Mouse (Mus musculus) ES-E14 (cell line): Measurements from ENCODE around the gene Lmcd1.

Experiments used
- HCFC1 ChIP-seq: IDR thresholded peaks from 2 replicates; pipeline ENCODE4 v1.6.1; 2012; ENCODE audit warnings: low read length, inconsistent platforms, borderline replicate concordance; ENCODE audit not compliant: insufficient read depth
- ZC3H11A ChIP-seq: IDR thresholded peaks from 2 replicates; pipeline ENCODE4 v1.6.1; 2012; ENCODE audit warnings: low read depth, mild to moderate bottlenecking, inconsistent platforms, low read length, borderline replicate concordance

DNA sequence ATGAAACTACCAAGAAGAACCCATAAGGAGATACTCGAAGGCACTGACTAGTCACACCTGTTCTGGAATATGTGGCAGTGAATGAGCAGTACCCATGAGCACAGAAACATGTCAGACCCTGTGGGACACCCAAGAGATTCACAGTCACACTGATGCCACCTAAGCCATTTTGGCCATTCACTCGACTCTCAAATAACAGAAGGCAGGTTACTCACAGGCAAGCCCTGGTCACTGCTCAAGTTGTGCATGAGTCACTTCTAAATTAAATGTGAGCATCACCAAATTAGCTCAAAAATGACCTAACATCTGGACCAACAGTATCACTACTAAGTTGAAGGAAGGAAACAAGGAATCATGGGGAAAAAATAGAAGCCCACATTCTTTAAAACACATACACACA lies 18.6 kb upstream of the Lmcd1 start:
- TF ChIP-seq HCFC1 (no peak), ZC3H11A (no peak)
